Mouse (Mus musculus) intestine, embryonic 14.5 days (tissue): ENCODE measurements around the gene Kctd6. TPM values are rescaled to one million over a fixed set of nuclear protein-coding genes. Genes with fewer than 3 reads are reported as not detected.

Experiments used
- ATAC-seq: fragments of 200-750 bp; cut with Nextera tagmentation; replicated peaks from 2 replicates; pipeline ENCODE4 v1.8.0; 2017; ENCODE audit warnings: low read depth, moderate number of reproducible peaks, moderate TSS enrichment, moderate library complexity; ENCODE audit not compliant: low FRiP score, low TSS enrichment
- DNase-seq: peaks from one replicate; pipeline ENCODE4 v3.0.0-alpha.2; 2018; ENCODE audit warnings: low spot score
- H3K27ac ChIP-seq: fragments of 300-500 bp; sonication (generic); 2 replicates; pipeline ENCODE4 v1.5.1; 2014; ENCODE audit warnings: low read depth, mild to moderate bottlenecking, control low read depth
- H3K27me3 ChIP-seq: fragments of 300-500 bp; sonication (generic); replicated peaks from 2 replicates; pipeline ENCODE4 v1.6.1; 2014; ENCODE audit warnings: low read length, control low read depth; ENCODE audit not compliant: control insufficient read depth, insufficient read depth
- H3K36me3 ChIP-seq: fragments of 300-500 bp; sonication (generic); 2 replicates; pipeline ENCODE4 v1.6.1; 2014; ENCODE audit warnings: low read length, control low read depth; ENCODE audit not compliant: control insufficient read depth, insufficient read depth
- H3K4me1 ChIP-seq: fragments of 300-500 bp; sonication (generic); replicated peaks from 2 replicates; pipeline ENCODE4 v1.6.1; 2014; ENCODE audit warnings: low read length, control low read depth, mixed read lengths; ENCODE audit not compliant: control insufficient read depth, insufficient read depth
- H3K4me2 ChIP-seq: fragments of 300-500 bp; sonication (generic); 2 replicates; pipeline ENCODE4 v1.6.1; 2014; ENCODE audit warnings: low read length
- H3K4me3 ChIP-seq: fragments of 300-500 bp; sonication (generic); 2 replicates; pipeline ENCODE4 v1.5.1; 2014; ENCODE audit warnings: low read depth, low read length, control low read depth, mixed read lengths
- H3K9ac ChIP-seq: fragments of 300-500 bp; sonication (generic); 2 replicates; pipeline ENCODE4 v1.6.1; 2014; ENCODE audit warnings: mild to moderate bottlenecking, low read length
- H3K9me3 ChIP-seq: fragments of 300-500 bp; sonication (generic); 2 replicates; pipeline ENCODE4 v1.6.1; 2016; ENCODE audit warnings: low read length, control low read depth; ENCODE audit not compliant: control insufficient read depth
- whole genome bisulfite sequencing: fragments of 180-500 bp; shearing (Covaris S2); extraction: QIAGEN DNeasy Blood & Tissue Kit; methylation state at CpG from one replicate; pipeline ENCODE4 v1.1.7; 2014; 5-methylcytosine and 5-hydroxymethylcytosine counted together
- polyA plus RNA-seq: library from polyadenylated mRNA; unstranded; fragments of >200 nt; fragmentation: Nextera tagmentation; extraction: Ambion mirVana; gene quantifications from 2 replicates; pipeline ENCODE4 v1.2.1, GENCODE M21; 2014

The Kctd6 gene
- polyA plus RNA-seq, 1 experiment from 2014 or later = 6.0 TPM

DNA sequence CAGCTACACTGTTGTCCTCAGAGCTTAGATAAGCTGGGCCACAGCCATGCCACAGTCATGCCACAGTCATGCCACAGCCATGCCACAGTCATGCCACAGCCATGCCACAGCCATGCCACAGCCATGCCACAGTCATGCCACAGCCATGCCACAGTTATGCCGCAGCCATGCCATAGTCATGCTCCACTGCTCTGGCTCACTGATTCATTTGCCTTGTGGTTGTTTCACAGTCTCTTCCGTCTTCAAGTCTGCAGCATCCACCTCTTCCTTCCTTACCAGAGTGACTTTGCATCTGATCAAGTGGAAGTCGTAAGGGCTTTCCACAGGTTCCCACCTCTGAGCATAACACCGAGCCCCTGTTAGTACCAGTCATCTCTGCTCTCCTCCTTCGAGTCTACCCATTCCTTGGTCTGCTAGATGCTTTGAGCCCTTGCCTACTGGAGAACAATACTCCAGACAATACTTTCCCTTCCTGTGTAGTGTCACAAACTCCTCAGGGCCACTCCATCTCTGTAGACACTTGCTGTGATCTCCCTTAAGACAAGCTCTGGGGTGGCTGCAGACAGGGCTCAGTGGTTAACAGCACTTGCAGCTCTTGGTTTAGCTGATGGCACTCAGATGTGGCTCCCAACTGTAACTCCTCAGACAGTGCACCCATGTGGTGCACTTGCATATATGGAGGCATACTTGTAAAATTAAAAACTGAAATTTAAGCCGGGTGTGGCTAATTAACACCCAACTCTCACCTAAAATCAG is 18.4 kb downstream of the Kctd6 start:
- H3K27me3 ChIP-seq = no peaks in the 10 kb centered on the region
- no peak overlapping the region for H3K9ac ChIP-seq
- DNase-seq (no peak), ATAC-seq (no peak)
- no peaks in the 10 kb centered on the region for H3K4me1 ChIP-seq
- no peaks in the 10 kb centered on the region for H3K36me3 ChIP-seq
- no peak overlapping the region for H3K27ac ChIP-seq
- no peaks in the 10 kb centered on the region for H3K9me3 ChIP-seq
- WGBS = 89% methylated on average over 6 of the region's 6 CpGs
- no peak overlapping the region for H3K4me2 ChIP-seq
- H3K4me3 ChIP-seq = no peak overlapping the region

DNA sequence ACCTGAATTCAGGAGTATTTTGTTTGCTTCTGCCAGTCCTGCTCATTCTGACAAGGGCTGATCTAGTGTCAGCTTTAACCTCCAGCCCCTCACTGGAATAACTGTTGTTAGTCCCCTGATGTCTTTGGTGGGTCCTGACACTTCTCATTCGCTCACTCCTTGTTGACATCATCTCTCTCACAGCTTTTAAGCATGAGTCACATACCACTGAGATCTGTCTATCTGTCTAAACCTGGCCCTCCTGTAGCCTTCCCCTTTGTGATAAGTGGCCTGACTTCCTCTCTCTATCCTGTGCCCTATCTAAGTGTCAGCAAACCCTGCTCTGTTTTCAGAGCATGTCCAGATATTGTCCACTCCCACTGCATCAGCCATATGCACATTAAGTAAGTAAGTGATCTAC is 19.3 kb downstream of the Kctd6 start:
- Histone ChIP-seq H3K36me3 (no peaks in the 10 kb centered on the region), H3K4me3 (no peak overlapping the region), H3K27me3 (no peaks in the 10 kb centered on the region), H3K27ac (no peak overlapping the region), H3K4me1 (no peaks in the 10 kb centered on the region), H3K9me3 (no peaks in the 10 kb centered on the region), H3K9ac (no peak overlapping the region), H3K4me2 (no peak overlapping the region)
- DNase-seq = no peak
- WGBS = 33% methylated on average over 1 of the region's 1 CpGs
- ATAC-seq = no peak

DNA sequence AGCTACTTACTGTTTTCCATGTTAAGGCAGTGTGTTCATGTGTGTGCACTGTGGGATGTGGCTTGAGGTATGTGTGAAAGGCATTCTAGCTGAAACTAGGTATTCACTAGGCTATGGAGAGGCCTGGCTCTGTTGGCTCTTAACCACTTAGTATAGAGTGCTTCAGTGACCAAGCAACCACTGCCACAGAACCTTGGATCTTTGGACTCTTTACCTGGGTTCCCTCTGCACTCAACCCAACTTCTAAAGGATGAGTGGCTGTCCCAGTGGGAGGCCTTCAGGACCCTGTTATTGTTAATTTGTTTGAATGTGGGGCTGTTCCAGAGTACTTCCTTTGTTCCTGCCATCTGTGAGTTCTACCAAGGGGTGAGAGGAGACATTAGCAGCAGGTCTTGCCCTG is 27.9 kb downstream of the Kctd6 start:
- ATAC-seq = no peak
- Histone ChIP-seq H3K9me3 (no peaks in the 10 kb centered on the region), H3K4me3 (no peak overlapping the region), H3K4me1 (no peaks in the 10 kb centered on the region), H3K27me3 (no peaks in the 10 kb centered on the region), H3K9ac (no peak overlapping the region), H3K36me3 (no peaks in the 10 kb centered on the region), H3K4me2 (no peak overlapping the region), H3K27ac (no peak overlapping the region)
- no peak for DNase-seq

DNA sequence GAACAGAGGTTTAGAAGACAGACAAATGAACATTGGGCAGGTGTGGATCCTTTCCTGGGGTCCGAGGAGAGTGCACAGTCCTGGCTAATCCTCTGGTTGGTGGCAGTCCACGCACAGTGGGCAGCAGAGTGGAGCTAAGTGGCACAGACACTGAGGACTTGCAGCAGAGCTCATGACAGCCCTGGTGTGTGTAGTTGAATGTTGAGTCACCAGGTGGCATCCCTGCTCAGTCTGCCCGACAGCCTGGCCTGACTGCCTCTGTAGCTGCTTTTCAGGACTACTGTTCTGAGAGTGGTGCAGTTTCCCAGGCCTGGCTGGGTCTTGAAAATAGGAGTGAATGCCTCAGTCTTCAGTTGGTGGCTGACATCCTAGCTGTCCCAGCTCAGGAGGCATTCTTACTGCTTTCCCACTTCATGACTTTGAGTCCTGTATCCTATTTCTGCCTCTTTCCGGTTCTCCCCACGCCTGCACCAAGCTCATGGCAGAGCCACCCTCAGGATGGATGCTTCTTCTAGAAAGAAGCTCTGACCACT is 28.5 kb downstream of the Kctd6 start:
- DNase-seq (no peak), ATAC-seq (peak; percentile 59)
- Histone ChIP-seq H3K4me1 (no peaks in the 10 kb centered on the region), H3K36me3 (no peaks in the 10 kb centered on the region), H3K27ac (no peak overlapping the region), H3K4me2 (no peak overlapping the region), H3K9me3 (no peaks in the 10 kb centered on the region), H3K27me3 (no peaks in the 10 kb centered on the region), H3K9ac (no peak overlapping the region), H3K4me3 (no peak overlapping the region)
- 65% methylated on average over 4 of the region's 5 CpGs for WGBS

DNA sequence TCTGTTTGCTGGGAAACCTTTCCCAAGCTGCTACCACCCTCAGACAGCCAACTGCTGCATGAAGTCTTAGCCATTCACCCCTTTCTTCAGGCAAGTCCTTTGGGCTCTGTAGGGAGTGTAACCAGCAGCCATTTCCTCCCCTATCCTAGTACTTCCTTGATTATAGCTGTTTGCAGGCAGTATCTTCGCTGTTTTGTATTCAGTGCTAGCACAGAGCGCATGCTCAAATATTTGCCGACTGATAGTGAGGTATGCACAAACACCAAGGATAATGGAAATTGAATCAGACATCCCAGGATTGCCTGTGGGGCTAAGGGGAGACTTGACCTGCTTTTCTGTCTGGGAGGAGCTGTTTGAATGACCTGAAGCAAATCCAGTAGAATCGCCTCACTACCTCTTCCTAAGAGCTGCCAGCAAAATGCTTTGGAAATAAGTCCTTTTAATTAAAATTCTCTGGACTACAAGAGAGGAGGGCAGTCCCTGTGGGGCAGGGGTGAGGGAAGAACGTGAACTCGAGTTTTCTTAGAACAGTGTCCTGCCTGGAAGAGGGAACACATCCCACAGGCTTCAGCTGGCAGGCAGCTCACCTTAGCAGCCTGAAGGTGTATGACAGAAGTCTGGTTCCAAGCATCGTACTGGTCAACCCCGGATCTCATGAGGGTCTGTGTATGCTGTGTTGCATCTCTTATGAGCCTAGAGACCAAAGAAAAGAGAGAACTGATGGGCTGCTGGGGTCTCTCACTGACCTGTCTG is 29.4 kb downstream of the Kctd6 start:
- Histone ChIP-seq H3K4me2 (no peak overlapping the region), H3K4me1 (no peaks in the 10 kb centered on the region), H3K9ac (no peak overlapping the region), H3K27me3 (no peaks in the 10 kb centered on the region), H3K4me3 (no peak overlapping the region), H3K36me3 (no peaks in the 10 kb centered on the region), H3K9me3 (no peaks in the 10 kb centered on the region), H3K27ac (no peak overlapping the region)
- ATAC-seq = no peak; the same call in 1 of the 2 replicates
- no peak for DNase-seq
- 63% methylated on average over 8 of the region's 8 CpGs for WGBS

DNA sequence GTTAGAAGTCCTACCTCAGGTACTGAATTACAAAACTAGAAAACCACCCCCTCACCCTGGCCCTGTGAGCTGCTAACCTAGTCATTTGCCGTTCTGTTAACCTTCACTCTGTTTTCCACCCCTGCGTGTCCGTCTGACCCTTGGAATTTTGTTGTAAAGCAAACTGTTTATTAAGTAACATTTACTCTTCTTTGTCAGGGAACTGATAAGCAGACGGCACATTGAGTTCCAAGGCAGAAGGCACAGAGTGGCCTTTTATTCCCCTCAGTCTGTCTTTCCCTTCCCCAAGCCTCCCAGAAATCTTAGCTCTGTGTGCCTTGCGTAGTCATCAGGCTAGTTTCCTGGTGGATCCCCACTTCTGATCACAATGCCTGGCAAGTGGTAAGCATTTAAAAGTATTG is 30.3 kb downstream of the Kctd6 start:
- no peak overlapping the region for H3K27ac ChIP-seq
- no peak overlapping the region for H3K4me3 ChIP-seq
- ATAC-seq (no peak), DNase-seq (no peak)
- 59% methylated on average over 5 of the region's 5 CpGs for WGBS
- no peak overlapping the region for H3K4me2 ChIP-seq
- no peaks in the 10 kb centered on the region for H3K36me3 ChIP-seq
- H3K9me3 ChIP-seq = no peaks in the 10 kb centered on the region
- H3K9ac ChIP-seq = no peak overlapping the region
- no peaks in the 10 kb centered on the region for H3K4me1 ChIP-seq
- no peaks in the 10 kb centered on the region for H3K27me3 ChIP-seq

DNA sequence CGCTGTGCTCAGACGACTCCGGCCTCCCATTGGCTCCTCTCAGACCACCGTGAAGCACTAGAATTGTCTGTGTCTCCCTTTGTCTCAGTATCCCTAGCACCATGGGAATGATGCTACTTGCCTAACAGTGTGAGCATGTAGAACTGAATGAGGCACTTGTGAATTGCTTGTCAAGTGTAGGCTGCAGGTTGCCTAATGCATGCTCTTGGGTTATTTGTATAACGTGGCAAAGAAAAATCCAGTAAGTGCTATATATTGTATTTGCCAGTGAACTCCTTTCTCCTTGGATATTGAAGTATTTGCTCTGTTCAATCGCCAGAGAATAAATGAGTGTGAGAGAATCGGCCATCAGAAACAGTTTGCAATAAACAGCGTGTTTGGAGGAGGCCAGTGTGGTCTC is 32.9 kb downstream of the Kctd6 start:
- H3K27me3 ChIP-seq = no peaks in the 10 kb centered on the region
- no peak overlapping the region for H3K4me3 ChIP-seq
- no peaks in the 10 kb centered on the region for H3K9me3 ChIP-seq
- H3K4me2 ChIP-seq = no peak overlapping the region
- no peaks in the 10 kb centered on the region for H3K4me1 ChIP-seq
- no peak for ATAC-seq
- H3K36me3 ChIP-seq = no peaks in the 10 kb centered on the region
- DNase-seq = no peak
- no peak overlapping the region for H3K27ac ChIP-seq
- H3K9ac ChIP-seq = no peak overlapping the region
- 71% methylated on average over 8 of the region's 8 CpGs for WGBS

DNA sequence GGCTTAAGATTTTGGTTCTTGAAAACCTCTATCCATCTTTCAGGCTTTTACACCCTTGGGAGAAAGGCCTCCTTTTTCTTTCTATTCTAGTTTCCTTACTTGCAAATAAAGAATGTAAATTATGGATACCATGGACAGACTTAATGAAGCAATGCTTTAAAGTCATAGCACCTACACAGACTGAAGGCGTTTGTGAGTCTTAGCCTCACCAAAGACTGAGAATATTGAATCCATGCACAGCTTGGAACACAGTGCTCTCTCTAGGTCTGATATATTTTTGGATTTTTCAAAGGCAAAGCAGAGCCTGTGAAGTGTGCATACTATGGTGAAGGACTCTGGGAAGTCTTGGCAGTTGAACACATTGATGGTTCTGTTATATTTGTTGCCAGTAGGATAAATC is 35.3 kb downstream of the Kctd6 start:
- Histone ChIP-seq H3K9ac (no peak overlapping the region), H3K4me3 (no peak overlapping the region), H3K9me3 (no peaks in the 10 kb centered on the region), H3K27me3 (no peaks in the 10 kb centered on the region), H3K4me1 (no peaks in the 10 kb centered on the region), H3K27ac (no peak overlapping the region), H3K36me3 (no peaks in the 10 kb centered on the region), H3K4me2 (no peak overlapping the region)
- ATAC-seq (no peak), DNase-seq (no peak)
- WGBS = 89% methylated on average over 1 of the region's 1 CpGs
